Mouse (Mus musculus) NIH3T3 (cell line): ENCODE results near the gene Mrpl51.

Source experiments
- DNase-seq: peaks from one replicate; pipeline ENCODE4 v3.0.0-alpha.2; 2012; ENCODE audit warnings: low read depth

Gene Mrpl51

GRCm38 (mm10) chr6:125191332-125192015, at the start of gene Mrpl51, which contains the start of gene Ncapd2:
Gene Mrpl51 (plus strand): TSS chr6:125191801.
Gene Ncapd2 (minus strand): TSS chr6:125191701.
- peak; percentile 100 for DNase-seq

GRCm38 (mm10) chr6:125142436-125142835, 49.2 kb upstream of the Mrpl51 start:
- DNase-seq = peak; percentile 47

- DNase-seq = peak; percentile 73
Observed at GRCm38 (mm10) chr6:125143128-125143527, 48.5 kb upstream of the Mrpl51 start.

GRCm38 (mm10) chr6:125143904-125144303, 47.7 kb upstream of the Mrpl51 start:
- no peak for DNase-seq

- peak; percentile 93 for DNase-seq
Observed at GRCm38 (mm10) chr6:125145001-125145400, 46.6 kb upstream of the Mrpl51 start, which contains the start of gene Iffo1. Gene Iffo1 (plus strand): TSS chr6:125145241.

- DNase-seq = peak; percentile 67
Observed at GRCm38 (mm10) chr6:125145479-125145951, 46.1 kb upstream of the Mrpl51 start.

GRCm38 (mm10) chr6:125146148-125146547, 45.5 kb upstream of the Mrpl51 start:
- DNase-seq = peak; percentile 48

- no peak for DNase-seq
Observed at GRCm38 (mm10) chr6:125146797-125147196, 44.8 kb upstream of the Mrpl51 start.

GRCm38 (mm10) chr6:125147329-125147728, 44.3 kb upstream of the Mrpl51 start:
- no peak for DNase-seq

GRCm38 (mm10) chr6:125148251-125148925, 43.2 kb upstream of the Mrpl51 start:
- DNase-seq = no peak

- DNase-seq = peak; percentile 32
Observed at GRCm38 (mm10) chr6:125148926-125149568, 42.6 kb upstream of the Mrpl51 start.

GRCm38 (mm10) chr6:125149569-125149950, 42.0 kb upstream of the Mrpl51 start:
- no peak for DNase-seq

GRCm38 (mm10) chr6:125152212-125153017, 39.2 kb upstream of the Mrpl51 start:
- DNase-seq = no peak

GRCm38 (mm10) chr6:125153018-125153389, 38.6 kb upstream of the Mrpl51 start:
- no peak for DNase-seq

- no peak for DNase-seq
Observed at GRCm38 (mm10) chr6:125153682-125154081, 37.9 kb upstream of the Mrpl51 start.

- DNase-seq = peak; percentile 70
Observed at GRCm38 (mm10) chr6:125154550-125154949, 37.1 kb upstream of the Mrpl51 start.

GRCm38 (mm10) chr6:125155262-125155661, 36.3 kb upstream of the Mrpl51 start:
- no peak for DNase-seq

- no peak for DNase-seq
Observed at GRCm38 (mm10) chr6:125156491-125156890, 35.1 kb upstream of the Mrpl51 start.

GRCm38 (mm10) chr6:125156903-125157614, 34.5 kb upstream of the Mrpl51 start:
- no peak for DNase-seq

GRCm38 (mm10) chr6:125158944-125159492, 32.6 kb upstream of the Mrpl51 start:
- no peak for DNase-seq
